Mouse (Mus musculus) ES-E14 (cell line): ENCODE data around the gene Slc13a3.

Experiments used
- HCFC1 ChIP-seq: IDR thresholded peaks from 2 replicates; pipeline ENCODE4 v1.6.1; 2012; ENCODE audit warnings: low read length, inconsistent platforms, borderline replicate concordance; ENCODE audit not compliant: insufficient read depth
- MAFK ChIP-seq: IDR thresholded peaks from 2 replicates; pipeline ENCODE4 v1.6.1; 2014; ENCODE audit warnings: mild to moderate bottlenecking, low read depth, low read length, inconsistent platforms; ENCODE audit not compliant: insufficient read depth
- ZC3H11A ChIP-seq: IDR thresholded peaks from 2 replicates; pipeline ENCODE4 v1.6.1; 2012; ENCODE audit warnings: low read depth, mild to moderate bottlenecking, inconsistent platforms, low read length, borderline replicate concordance

- TF ChIP-seq ZC3H11A, result no peak
- no peak for TF ChIP-seq MAFK
- TF ChIP-seq HCFC1, result no peak
Measured at GRCm38 (mm10) chr2:165419670-165420111, 53.3 kb downstream of the Slc13a3 start.
